In genomic region chr16:5382228-5382884, GRCm38 (mm10) we compare ENCODE assay signal across 10 mouse cellular contexts.
DNase-seq lines count a peak whose midpoint lies in the region; ATAC-seq and TF ChIP-seq lines count a peak whose summit lies in the region.
"Had no signal": no experiment of that assay in that cellular context is flagged by ENCODE, and none has a peak within 500 bp of the region (broad histone marks: within the 10 kb centered on the region; RNA-seq: fewer than 3 reads in every experiment).

No protein-coding gene starts in this region.

- no peak overlapping the region for H3K4me2 ChIP-seq in embryonic facial prominence, embryonic 14.5 days (ENCODE audit: low read depth, low read length)
- H3K4me2 ChIP-seq in kidney, embryonic 16.5 days (replicated peaks; ENCODE audit: low read depth, low read length), result no peak overlapping the region
- H3K4me2 ChIP-seq: liver, embryonic 13.5 days had no signal

- ATAC-seq in embryonic facial prominence, embryonic 14.5 days (ENCODE audit: low read depth), result peak; percentile 75
- no peak for ATAC-seq in cerebellum, adult (ENCODE audit: insufficient number of reproducible peaks, low FRiP score, low TSS enrichment)
- ATAC-seq in kidney, embryonic 16.5 days (ENCODE audit: low FRiP score, low TSS enrichment), result no peak

- no peaks in the 10 kb centered on the region for H3K27me3 ChIP-seq in embryonic facial prominence, embryonic 14.5 days (replicated peaks; ENCODE audit: control insufficient read depth, insufficient read depth, low read length)
- no peaks in the 10 kb centered on the region for H3K27me3 ChIP-seq in kidney, embryonic 16.5 days (ENCODE audit: insufficient read depth, low read length)
- H3K27me3 ChIP-seq: liver, embryonic 13.5 days had no signal

- no peak for TF ChIP-seq CTCF in left cerebral cortex, adult 2 months (IDR thresholded peaks at IDR 0.05)

- DNase-seq in frontal cortex, postnatal 36 days (ENCODE audit: low spot score in 2 of 2), result peak; percentile 14 to 24
- DNase-seq in frontal cortex, postnatal 10 days (ENCODE audit: low spot score in 2 of 2), result no peak
- DNase-seq in left cerebral cortex, postnatal 25 days (ENCODE audit: low spot score in 2 of 2), result peak; percentile 20 to 43
- DNase-seq in left cerebral cortex, adult 2 months (ENCODE audit: extremely low spot score in 1 of 2, low spot score in 2 of 2), result no peak
- DNase-seq in embryonic facial prominence, embryonic 14.5 days (ENCODE audit: low spot score), result peak; percentile 44
- DNase-seq in retina, adult 2 months (ENCODE audit: low read depth, low spot score), result peak; percentile 25
- DNase-seq: cerebellum, adult 9-11 months; liver, embryonic 13.5 days had no signal

- H3K36me3 ChIP-seq in embryonic facial prominence, embryonic 14.5 days (ENCODE audit: control insufficient read depth, insufficient read depth, low read length), result no peaks in the 10 kb centered on the region
- no peaks in the 10 kb centered on the region for H3K36me3 ChIP-seq in kidney, embryonic 16.5 days (ENCODE audit: insufficient read depth, low read length)
- H3K36me3 ChIP-seq: liver, embryonic 13.5 days had no signal

- WGBS in embryonic facial prominence, embryonic 14.5 days, result 27% methylated on average over 6 of the region's 6 CpGs
- 21% methylated on average over 6 of the region's 6 CpGs for WGBS in kidney, embryonic 16.5 days

- H3K9me3 ChIP-seq in embryonic facial prominence, embryonic 14.5 days (ENCODE audit: control insufficient read depth, low read length), result no peaks in the 10 kb centered on the region
- no peaks in the 10 kb centered on the region for H3K9me3 ChIP-seq in kidney, embryonic 16.5 days (ENCODE audit: low read length)
- H3K9me3 ChIP-seq: liver, embryonic 13.5 days had no signal

- H3K27ac ChIP-seq in left cerebral cortex, adult 2 months, result no peak overlapping the region; the same call in none of the 2 replicates
- H3K27ac ChIP-seq in embryonic facial prominence, embryonic 14.5 days (replicated peaks; ENCODE audit: low read depth, low read length), result no peak overlapping the region
- no peak overlapping the region for H3K27ac ChIP-seq in kidney, embryonic 16.5 days (ENCODE audit: low read length)
- H3K27ac ChIP-seq: liver, embryonic 13.5 days had no signal

- intact Hi-C loops in left cerebral cortex, postnatal 25 days (cut with DNase I), result no loop called here
- intact Hi-C loops in left cerebral cortex, adult 2 months (cut with DNase I), result no loop called here

- H3K9ac ChIP-seq in embryonic facial prominence, embryonic 14.5 days (ENCODE audit: low read depth, low read length), result no peak overlapping the region
- H3K9ac ChIP-seq in kidney, embryonic 16.5 days (replicated peaks; ENCODE audit: low read length), result no peak overlapping the region
- H3K9ac ChIP-seq: liver, embryonic 13.5 days had no signal

- no peaks in the 10 kb centered on the region for H3K4me1 ChIP-seq in embryonic facial prominence, embryonic 14.5 days (ENCODE audit: control insufficient read depth, insufficient read depth, low read length)
- H3K4me1 ChIP-seq in kidney, embryonic 16.5 days (ENCODE audit: insufficient read depth, low read length), result no peaks in the 10 kb centered on the region; the same call in 1 of the 2 replicates
- H3K4me1 ChIP-seq: liver, embryonic 13.5 days had no signal

- no peak overlapping the region for H3K4me3 ChIP-seq in left cerebral cortex, adult 2 months
- no peak overlapping the region for H3K4me3 ChIP-seq in embryonic facial prominence, embryonic 14.5 days (ENCODE audit: low read depth, low read length)
- H3K4me3 ChIP-seq in kidney, embryonic 16.5 days (ENCODE audit: low read length), result no peak overlapping the region
- H3K4me3 ChIP-seq: liver, embryonic 13.5 days had no signal

Comparison
In these comparisons a context has a peak if more than half of its experiments do, and no peak if none do; other contexts are left out.
1. DNase-seq: peak in frontal cortex, postnatal 36 days (2 of 2), left cerebral cortex, postnatal 25 days (2 of 2), embryonic facial prominence, embryonic 14.5 days (single experiment) and retina, adult 2 months (single experiment); none in frontal cortex, postnatal 10 days (0 of 2) and left cerebral cortex, adult 2 months (0 of 2).